Mouse (Mus musculus): ENCODE measurements around the gene Tmtc2.

DNA sequence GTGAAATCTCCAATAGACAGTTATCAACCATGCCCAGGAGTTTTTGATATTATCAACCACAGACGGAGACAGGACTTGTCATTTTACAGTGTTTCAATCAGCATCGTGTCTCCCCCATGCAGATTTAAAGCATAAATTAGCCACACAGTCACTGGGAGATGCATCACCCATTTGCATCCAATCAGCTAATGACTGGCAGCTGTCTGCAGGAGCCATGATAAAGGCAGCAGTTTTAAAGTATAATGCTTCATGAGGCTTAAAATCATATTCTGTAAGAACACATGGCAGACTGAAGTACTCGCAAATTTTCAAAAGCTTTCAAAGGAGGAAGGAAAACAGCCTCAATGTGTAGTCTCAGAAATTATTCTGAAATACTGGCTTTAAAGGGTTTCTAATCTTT is 209.8 kb downstream of the Tmtc2 start:
- TF ChIP-seq POLR2A (IDR thresholded peaks at IDR 0.05; ENCODE audit: insufficient read depth, low read length): no peak
- TF ChIP-seq CTCF (IDR thresholded peaks at IDR 0.05; ENCODE audit: low read depth, low read length): no peak

Data from ES-Bruce4 (cell line).